Mouse (Mus musculus) liver, adult 2 months (tissue): ENCODE measurements around the gene Atp5b.

ENCODE experiments used
- CTCF ChIP-seq: fragments of 200-500 bp; IDR thresholded peaks from 2 replicates; pipeline ENCODE4 v1.5.1; 2011; ENCODE audit warnings: low read depth, low read length, control low read depth
- POLR2A ChIP-seq: fragments of 200-500 bp; IDR thresholded peaks from 2 replicates; pipeline ENCODE4 v1.6.1; 2011; ENCODE audit warnings: low read length, control low read depth; ENCODE audit not compliant: insufficient read depth; ENCODE audit errors: extremely low read depth

DNA sequence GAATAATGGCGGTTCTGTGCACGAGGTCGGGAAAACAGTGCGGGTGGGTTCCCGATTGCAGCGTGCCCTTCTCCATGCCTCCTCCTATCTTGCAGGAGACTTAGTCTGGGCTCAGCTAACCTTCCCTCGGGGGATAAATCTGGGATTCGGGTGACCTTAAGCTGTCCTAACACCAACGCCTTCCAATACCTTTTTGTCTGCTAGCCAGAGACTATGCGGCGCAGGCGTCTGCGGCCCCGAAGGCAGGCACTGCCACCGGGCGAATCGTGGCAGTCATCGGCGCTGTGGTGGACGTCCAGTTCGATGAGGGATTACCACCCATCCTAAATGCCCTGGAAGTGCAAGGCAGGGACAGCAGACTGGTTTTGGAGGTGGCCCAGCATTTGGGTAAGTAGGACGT, 615 bp downstream of the Atp5b start:
- TF ChIP-seq CTCF, result no peak
- no peak for TF ChIP-seq POLR2A
